Mouse (Mus musculus) embryonic facial prominence, embryonic 11.5 days (tissue): ENCODE data around the gene Foxn3. TPM values are rescaled to one million over a fixed set of nuclear protein-coding genes. Genes with fewer than 3 reads are reported as not detected.
A peak's percentile ranks its signal among the peaks of the same experiment; 100 is the strongest.

ENCODE experiments used
- ATAC-seq: fragments of 200-750 bp; cut with Nextera tagmentation; replicated peaks from 2 replicates; pipeline ENCODE4 v1.8.0; 2017; ENCODE audit warnings: low read depth; ENCODE audit not compliant: insufficient number of reproducible peaks, low FRiP score, low TSS enrichment
- DNase-seq: peaks from one replicate; pipeline ENCODE4 v3.0.0-alpha.2; 2015; ENCODE audit warnings: low spot score
- H3K27ac ChIP-seq: fragments of 300-500 bp; sonication (generic); replicated peaks from 2 replicates; pipeline ENCODE4 v1.5.1; 2014; ENCODE audit warnings: mild to moderate bottlenecking, low read depth, low read length, control low read depth
- H3K27me3 ChIP-seq: fragments of 300-500 bp; sonication (generic); 2 replicates; pipeline ENCODE4 v1.6.1; 2014; ENCODE audit warnings: mild to moderate bottlenecking, low read length, moderate library complexity, mixed read lengths; ENCODE audit not compliant: control insufficient read depth, insufficient read depth
- H3K36me3 ChIP-seq: fragments of 300-500 bp; sonication (generic); replicated peaks from 2 replicates; pipeline ENCODE4 v1.6.1; 2014; ENCODE audit warnings: low read depth, mild to moderate bottlenecking, low read length, moderate library complexity, mixed read lengths; ENCODE audit not compliant: control insufficient read depth, insufficient read depth
- H3K4me1 ChIP-seq: fragments of 300-500 bp; sonication (generic); 2 replicates; pipeline ENCODE4 v1.6.1; 2014; ENCODE audit warnings: low read length, mixed read lengths; ENCODE audit not compliant: control insufficient read depth, insufficient read depth
- H3K4me2 ChIP-seq: fragments of 300-500 bp; sonication (generic); 2 replicates; pipeline ENCODE4 v1.6.1; 2014; ENCODE audit warnings: low read depth, mild to moderate bottlenecking, control low read depth, low read length, moderate library complexity
- H3K4me3 ChIP-seq: fragments of 300-500 bp; sonication (generic); 2 replicates; pipeline ENCODE4 v1.5.1; 2014; ENCODE audit warnings: low read depth, low read length, control low read depth
- H3K9ac ChIP-seq: fragments of 300-500 bp; sonication (generic); replicated peaks from 2 replicates; pipeline ENCODE4 v1.6.1; 2014; ENCODE audit warnings: mild to moderate bottlenecking, control low read depth, low read length
- H3K9me3 ChIP-seq: fragments of 300-500 bp; sonication (generic); replicated peaks from 2 replicates; pipeline ENCODE4 v1.6.1; 2016; ENCODE audit warnings: mild to moderate bottlenecking, low read length, inconsistent platforms, mixed read lengths; ENCODE audit not compliant: control insufficient read depth
- WGBS: fragments of 180-500 bp; shearing (Covaris S2); extraction: QIAGEN DNeasy Blood & Tissue Kit; methylation state at CpG from one replicate; pipeline ENCODE4 v1.1.7; 2014; 5-methylcytosine and 5-hydroxymethylcytosine counted together
- polyA plus RNA-seq: library from polyadenylated mRNA; unstranded; fragments of >200 nt; fragmentation: Nextera tagmentation; extraction: Ambion mirVana; gene quantifications from 2 replicates; pipeline ENCODE4 v1.2.1, GENCODE M21; 2014

Gene Foxn3
- polyA plus RNA-seq, 1 experiment from 2014 or later = 80.5 TPM

GRCm38 (mm10) chr12:99496945-99497344, 66.4 kb downstream of the Foxn3 start:
- WGBS = 88% methylated on average over 3 of the region's 3 CpGs
- Histone ChIP-seq H3K27me3 (no peaks in the 10 kb centered on the region), H3K9ac (no peak overlapping the region), H3K4me2 (no peak overlapping the region), H3K36me3 (no peaks in the 10 kb centered on the region), H3K27ac (no peak overlapping the region), H3K9me3 (no peaks in the 10 kb centered on the region), H3K4me3 (no peak overlapping the region), H3K4me1 (no peaks in the 10 kb centered on the region)
- no peak for DNase-seq
- ATAC-seq = no peak

GRCm38 (mm10) chr12:99490216-99490615, 73.2 kb downstream of the Foxn3 start:
- H3K4me2 ChIP-seq = no peak overlapping the region
- H3K36me3 ChIP-seq = no peaks in the 10 kb centered on the region
- no peaks in the 10 kb centered on the region for H3K4me1 ChIP-seq
- 92% methylated on average over 6 of the region's 6 CpGs for WGBS
- H3K9ac ChIP-seq = no peak overlapping the region
- no peak for ATAC-seq
- no peak for DNase-seq
- H3K9me3 ChIP-seq = no peaks in the 10 kb centered on the region
- H3K27me3 ChIP-seq = no peaks in the 10 kb centered on the region
- no peak overlapping the region for H3K4me3 ChIP-seq
- no peak overlapping the region for H3K27ac ChIP-seq

DNA sequence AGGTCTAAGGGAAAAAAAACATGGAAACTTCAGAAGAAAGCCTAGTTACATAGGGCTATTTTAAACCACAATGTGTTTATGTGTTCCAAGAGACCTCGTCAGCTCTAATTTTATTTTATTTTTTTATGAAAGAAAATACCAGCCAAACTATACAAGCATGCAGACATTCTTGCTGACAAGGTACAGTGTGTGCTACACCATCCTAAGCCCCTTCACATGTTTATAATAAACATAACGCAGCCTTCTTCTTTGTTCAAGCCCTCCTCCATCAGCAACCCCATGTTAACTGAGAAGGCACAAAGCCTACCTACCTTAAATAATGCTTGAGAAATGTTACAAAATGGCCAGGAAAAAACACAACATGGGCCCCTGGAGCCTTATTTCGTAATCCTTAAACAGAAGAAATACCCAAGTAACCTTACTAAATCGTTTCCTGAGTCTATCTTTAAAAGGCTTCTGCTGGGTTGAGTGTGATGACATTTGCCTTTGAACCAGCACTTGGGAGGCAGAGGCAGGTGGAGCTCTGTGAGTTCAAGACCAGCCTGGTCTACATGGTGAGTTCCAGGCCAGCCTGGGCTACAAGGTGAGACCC, 74.3 kb downstream of the Foxn3 start:
- Histone ChIP-seq H3K9ac (no peak overlapping the region), H3K4me3 (no peak overlapping the region), H3K36me3 (no peaks in the 10 kb centered on the region), H3K27me3 (no peaks in the 10 kb centered on the region), H3K9me3 (no peaks in the 10 kb centered on the region), H3K4me1 (no peaks in the 10 kb centered on the region), H3K27ac (no peak overlapping the region), H3K4me2 (no peak overlapping the region)
- DNase-seq = no peak
- WGBS = 76% methylated on average over 4 of the region's 4 CpGs
- ATAC-seq = no peak

DNA sequence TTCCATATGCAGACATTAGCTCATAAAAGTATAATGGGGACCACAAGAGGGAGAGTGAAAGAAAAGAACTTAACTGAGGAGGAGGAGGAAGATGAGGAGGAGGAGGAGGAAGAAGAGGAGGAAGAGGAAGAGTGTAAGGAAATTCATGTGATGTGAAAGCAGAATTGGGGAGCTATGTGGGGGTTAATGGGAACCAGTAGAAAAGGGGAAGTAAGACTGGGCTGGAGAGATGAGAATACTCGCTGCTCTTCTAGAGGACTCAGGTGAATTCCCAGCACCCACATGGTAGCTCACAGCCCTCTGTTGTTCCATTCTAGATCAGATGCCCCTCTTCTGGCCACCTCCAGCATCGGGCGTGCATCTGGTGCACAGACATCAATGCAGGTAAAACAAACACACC, 83.0 kb downstream of the Foxn3 start:
- Histone ChIP-seq H3K4me3 (no peak overlapping the region), H3K4me1 (no peaks in the 10 kb centered on the region), H3K27ac (no peak overlapping the region), H3K4me2 (no peak overlapping the region), H3K9me3 (no peaks in the 10 kb centered on the region), H3K36me3 (no peaks in the 10 kb centered on the region), H3K27me3 (no peaks in the 10 kb centered on the region), H3K9ac (no peak overlapping the region)
- ATAC-seq (no peak), DNase-seq (no peak)
- WGBS = 86% methylated on average over 3 of the region's 3 CpGs

- Histone ChIP-seq H3K4me2 (no peak overlapping the region), H3K9me3 (no peaks in the 10 kb centered on the region), H3K36me3 (no peaks in the 10 kb centered on the region), H3K27me3 (no peaks in the 10 kb centered on the region), H3K4me3 (no peak overlapping the region), H3K27ac (no peak overlapping the region), H3K4me1 (no peaks in the 10 kb centered on the region), H3K9ac (no peak overlapping the region)
- no peak for DNase-seq
- WGBS = 48% methylated on average over 5 of the region's 5 CpGs
- no peak for ATAC-seq
Measured at GRCm38 (mm10) chr12:99474176-99474575, 89.2 kb downstream of the Foxn3 start.

DNA sequence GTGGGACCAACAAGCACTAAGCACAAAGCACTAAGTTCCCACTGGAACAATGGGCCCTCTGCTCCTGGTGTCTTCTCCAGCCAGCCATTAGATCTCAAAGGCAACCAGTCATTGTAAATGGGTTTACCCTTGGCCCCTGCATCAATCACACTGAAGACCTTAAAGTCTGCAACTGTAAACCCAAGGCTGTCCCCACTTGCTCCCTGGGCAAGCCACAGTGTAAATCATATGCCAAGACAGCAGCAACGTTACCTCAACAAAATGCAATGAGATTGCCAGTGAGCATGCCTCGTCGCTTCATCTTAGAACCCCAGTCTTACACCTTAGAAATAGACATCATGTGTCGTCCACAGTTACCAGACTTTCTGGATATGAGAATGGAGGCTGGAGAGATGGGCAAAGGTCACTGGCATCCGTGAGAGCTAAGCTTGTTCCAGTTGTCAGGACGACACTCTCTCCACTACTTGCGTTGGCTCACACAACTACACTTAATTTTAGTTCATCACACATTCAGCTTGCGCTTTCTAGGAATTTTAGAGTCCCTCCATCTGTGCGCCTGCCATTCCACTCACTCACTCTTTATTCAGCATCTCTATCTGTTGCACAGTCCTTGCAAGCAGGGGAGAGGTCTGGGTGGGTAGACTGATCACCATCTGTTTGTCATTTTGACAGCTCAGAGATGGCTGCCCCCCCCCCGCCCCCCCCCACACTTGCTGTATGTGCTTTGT, 89.8 kb downstream of the Foxn3 start:
- no peaks in the 10 kb centered on the region for H3K9me3 ChIP-seq
- no peak overlapping the region for H3K4me2 ChIP-seq
- H3K4me3 ChIP-seq = no peak overlapping the region
- H3K9ac ChIP-seq = no peak overlapping the region
- no peak for ATAC-seq
- no peaks in the 10 kb centered on the region for H3K36me3 ChIP-seq
- no peaks in the 10 kb centered on the region for H3K27me3 ChIP-seq
- no peak for DNase-seq
- no peak overlapping the region for H3K27ac ChIP-seq
- H3K4me1 ChIP-seq = no peaks in the 10 kb centered on the region
- WGBS = 84% methylated on average over 10 of the region's 10 CpGs

GRCm38 (mm10) chr12:99471431-99471830, 92.0 kb downstream of the Foxn3 start:
- H3K27ac ChIP-seq = no peak overlapping the region
- no peak for ATAC-seq
- no peaks in the 10 kb centered on the region for H3K4me1 ChIP-seq
- no peaks in the 10 kb centered on the region for H3K36me3 ChIP-seq
- H3K4me2 ChIP-seq = no peak overlapping the region
- no peaks in the 10 kb centered on the region for H3K9me3 ChIP-seq
- no peak overlapping the region for H3K4me3 ChIP-seq
- no peaks in the 10 kb centered on the region for H3K27me3 ChIP-seq
- 90% methylated on average over 7 of the region's 7 CpGs for WGBS
- DNase-seq = no peak
- no peak overlapping the region for H3K9ac ChIP-seq

GRCm38 (mm10) chr12:99467884-99468311, 95.5 kb downstream of the Foxn3 start:
- WGBS = 75% methylated on average over 15 of the region's 15 CpGs
- Histone ChIP-seq H3K27me3 (no peaks in the 10 kb centered on the region), H3K27ac (no peak overlapping the region), H3K36me3 (no peaks in the 10 kb centered on the region), H3K4me2 (no peak overlapping the region), H3K4me1 (no peaks in the 10 kb centered on the region), H3K9ac (no peak overlapping the region), H3K4me3 (no peak overlapping the region), H3K9me3 (no peaks in the 10 kb centered on the region)
- no peak for DNase-seq
- peak; percentile 67 for ATAC-seq
